Mouse (Mus musculus) left cerebral cortex, postnatal 10 days (tissue): ENCODE measurements at regions not wholly inside any gene's neighbourhood (a gene's known extent, or its start where the extent isn't known, plus 50 kb on each side); places are given as distances from the start of the nearest gene placed in this dataset.

Experiments
- DNase-seq, 2 experiments: peaks; one replicate each; pipeline ENCODE4 v3.0.0; 2021 to 2022; ENCODE audit warnings: low spot score in 2 of 2, mixed read lengths in 1 of 2; ENCODE audit errors: extremely low spot score in 1 of 2
- intact Hi-C: fragments of 180-260 bp; cut with DNase I; formaldehyde crosslinking; loops from one replicate; pipeline ENCODE4 v1.15.1; 2025

DNA sequence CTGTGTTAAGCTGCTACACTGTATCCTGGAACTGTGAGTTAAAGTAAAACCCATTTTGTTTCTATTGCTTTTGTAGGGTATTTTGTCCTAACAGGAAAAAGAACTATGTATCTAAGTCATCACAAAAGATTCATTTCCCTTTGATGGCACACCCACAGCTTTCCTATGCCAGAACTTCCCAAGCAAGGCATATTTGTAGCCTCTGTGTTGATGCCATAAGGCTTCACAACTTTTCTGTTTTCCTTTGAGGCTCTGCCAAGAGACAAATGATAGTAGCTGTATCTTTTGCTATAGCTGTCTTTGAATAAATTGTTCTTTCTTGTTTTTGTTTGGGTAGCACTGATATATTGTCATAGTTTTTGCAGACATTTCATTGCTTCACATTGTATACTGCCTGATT lies 790.2 kb downstream of the Slitrk5 start:
- peak in 1 of 2 experiments; percentile 23 for DNase-seq
- intact Hi-C loops = no loop called here

DNA sequence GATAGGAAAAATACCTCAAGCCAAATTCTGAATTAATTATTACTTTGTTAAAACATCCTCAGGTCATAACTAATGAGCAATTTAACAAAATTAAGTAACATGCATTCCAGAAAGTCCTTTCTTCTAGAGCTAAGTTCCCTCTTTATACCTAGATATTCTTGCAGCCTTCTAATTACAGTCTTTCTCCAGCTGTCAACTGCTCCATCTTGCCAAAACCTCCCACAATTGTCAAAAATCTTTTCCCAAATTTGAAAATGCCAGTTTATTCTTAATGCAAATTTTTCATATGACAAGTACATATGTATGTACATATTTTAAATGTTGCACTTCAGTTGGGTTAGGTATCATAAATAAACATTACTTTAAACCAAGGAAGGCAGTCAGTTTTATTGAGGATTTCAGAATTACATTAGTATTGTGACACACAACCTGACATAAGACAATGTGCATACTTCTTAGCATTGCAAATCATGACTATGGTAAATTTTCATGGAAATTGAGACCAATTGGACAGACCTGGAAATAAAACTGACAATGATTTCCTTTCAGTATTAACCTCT lies 791.5 kb downstream of the Slitrk5 start:
- intact Hi-C loops = no loop called here
- no peak for DNase-seq

DNA sequence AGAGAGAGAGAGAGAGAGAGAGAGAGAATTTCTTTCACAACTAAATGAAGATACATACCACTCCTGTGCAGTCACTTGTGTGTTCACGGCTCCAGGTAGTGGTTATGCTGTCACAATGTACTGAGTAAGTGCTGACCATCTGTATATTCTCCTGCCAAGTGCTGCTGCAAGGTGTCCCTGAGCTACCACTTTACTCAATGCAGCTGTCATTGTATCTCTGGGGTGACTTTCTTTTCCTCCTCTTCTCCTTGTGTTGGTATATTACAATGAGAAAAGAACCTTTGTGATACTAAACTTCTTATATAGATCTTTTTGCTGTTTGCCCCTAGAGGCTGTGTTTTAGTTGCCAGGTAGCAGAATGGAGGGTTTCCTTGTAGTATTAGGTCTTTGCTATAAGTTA lies 800.6 kb downstream of the Slitrk5 start:
- DNase-seq = no peak
- intact Hi-C loops = no loop called here
